Mouse (Mus musculus) gonadal fat pad, adult 2 months (tissue): ENCODE results near the gene Nanos2. TPM values are rescaled to one million over a fixed set of nuclear protein-coding genes. Genes with fewer than 3 reads are reported as not detected.

Experiments used
- DNase-seq: peaks from one replicate; pipeline ENCODE4 v3.0.0-alpha.2; 2012; ENCODE audit warnings: low read depth
- polyA plus RNA-seq: library from polyadenylated mRNA; depleted of rRNA; stranded (reverse); fragments of >200 nt; gene quantifications from 2 replicates; pipeline ENCODE4 v1.2.3, GENCODE M21; 2012

Gene Nanos2
- polyA plus RNA-seq, 1 experiment, result not detected

- DNase-seq, result peak; percentile 83
Observed at GRCm38 (mm10) chr7:18990601-18991295, 3.5 kb downstream of the Nanos2 start, which contains the start of gene Mypop. Gene Mypop (plus strand): TSS chr7:18991245.

- no peak for DNase-seq
Observed at GRCm38 (mm10) chr7:18991660-18992293, 4.6 kb downstream of the Nanos2 start.

DNA sequence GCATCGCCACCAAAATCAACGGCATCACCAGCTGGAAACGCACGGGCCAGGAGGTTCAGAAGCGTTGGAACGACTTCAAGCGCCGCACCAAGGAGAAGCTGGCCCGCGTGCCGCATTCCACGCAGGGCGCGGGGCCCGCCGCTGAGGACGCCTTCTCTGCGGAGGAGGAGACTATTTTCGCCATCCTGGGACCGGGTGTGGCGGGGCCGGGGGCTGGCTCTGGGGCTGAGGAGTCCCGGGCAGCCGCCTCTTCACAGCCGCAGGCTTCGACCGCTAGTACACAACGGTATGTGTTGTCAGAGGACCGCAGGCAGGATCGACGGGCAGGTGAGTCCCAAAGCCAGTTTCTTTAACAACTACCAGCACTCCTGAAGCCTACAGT, 5.1 kb downstream of the Nanos2 start:
- no peak for DNase-seq

- no peak for DNase-seq
Observed at GRCm38 (mm10) chr7:18993036-18993435, 5.8 kb downstream of the Nanos2 start.

DNA sequence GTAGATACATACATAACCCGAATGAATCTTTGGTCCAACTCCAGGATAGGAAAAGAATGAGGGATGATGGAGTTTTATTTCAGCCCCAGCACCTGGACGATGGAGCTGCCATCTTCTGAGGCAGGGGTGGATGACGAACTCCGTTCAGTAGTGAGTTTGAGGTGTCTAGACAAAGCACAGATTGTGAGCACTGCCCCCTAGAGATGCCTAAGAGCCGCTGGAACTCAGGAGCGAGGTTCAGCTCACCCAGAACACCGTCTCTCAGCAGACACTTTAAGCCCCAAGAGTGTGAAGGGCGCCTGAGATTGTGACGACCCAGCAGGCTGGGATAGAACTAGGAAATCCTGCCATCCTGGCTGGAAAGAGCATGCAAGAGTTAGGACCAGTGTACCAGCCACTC, 11.6 kb downstream of the Nanos2 start:
- no peak for DNase-seq

- DNase-seq, result no peak
Observed at GRCm38 (mm10) chr7:19000421-19000820, 13.2 kb downstream of the Nanos2 start.

- no peak for DNase-seq
Observed at GRCm38 (mm10) chr7:19001066-19001806, 14.0 kb downstream of the Nanos2 start.

DNA sequence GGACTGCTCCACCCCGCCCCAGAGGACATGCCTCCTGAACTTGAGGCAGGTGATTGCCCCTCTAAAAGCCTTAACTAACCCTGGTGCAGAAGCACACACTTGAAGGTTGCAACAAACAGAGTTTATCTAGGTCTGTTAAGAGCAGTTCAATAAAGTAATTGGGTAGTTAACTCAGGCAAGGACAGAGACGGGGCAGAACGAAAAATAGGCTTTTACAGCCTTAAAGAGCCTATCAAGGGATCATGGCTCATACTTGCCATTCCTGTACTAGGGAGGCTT, 14.5 kb downstream of the Nanos2 start:
- no peak for DNase-seq

DNA sequence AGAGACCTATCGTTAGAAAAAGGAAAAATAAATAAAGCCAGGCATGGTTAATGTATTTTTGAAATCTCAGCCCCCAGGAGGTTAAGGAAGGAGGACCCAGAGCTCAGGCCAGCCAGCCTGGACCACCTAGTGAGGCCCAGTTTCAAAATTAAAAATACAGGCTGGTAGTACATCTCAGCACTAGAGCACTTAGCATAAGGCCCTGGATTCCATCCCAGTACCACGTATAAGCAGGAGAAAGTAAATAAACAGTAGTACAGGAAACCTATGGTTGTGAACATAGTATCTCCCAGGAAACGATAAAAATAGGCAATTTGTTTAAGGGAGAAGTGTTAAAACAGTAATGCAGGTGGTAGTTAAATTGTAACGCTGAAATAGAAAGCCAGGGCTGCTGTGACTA, 14.9 kb downstream of the Nanos2 start:
- DNase-seq, result no peak

DNA sequence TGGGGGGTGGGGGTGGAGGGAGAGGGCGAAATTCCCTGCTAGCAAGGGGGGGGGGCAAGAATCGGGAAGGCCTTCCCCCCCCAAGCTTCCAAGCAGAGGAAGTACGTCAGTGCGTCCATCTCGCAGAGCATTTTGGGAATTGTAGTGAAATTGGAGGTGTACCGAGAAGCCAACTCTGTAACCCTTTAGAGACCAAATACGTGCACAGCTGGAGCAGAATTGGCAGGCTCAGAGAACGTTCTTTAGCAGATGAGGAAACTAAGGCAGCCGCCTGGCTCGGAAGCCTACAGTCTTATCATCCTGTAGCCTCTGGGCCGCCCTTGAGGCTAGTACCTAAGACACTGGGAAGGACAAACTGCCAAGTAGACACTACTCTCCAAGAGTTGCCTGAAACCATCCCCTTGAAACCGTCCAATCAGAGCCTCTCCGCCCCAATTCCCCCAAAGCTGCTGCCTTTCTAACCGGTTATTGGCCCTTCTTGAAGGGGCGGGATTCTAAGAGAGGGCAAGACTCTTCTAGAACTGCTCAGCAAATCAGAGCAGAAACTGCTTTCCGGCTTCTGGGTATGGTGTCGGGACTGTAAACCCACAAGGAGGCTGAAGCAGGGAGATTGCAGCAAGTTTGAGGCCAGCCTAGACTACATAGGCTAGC, 15.8 kb downstream of the Nanos2 start:
- DNase-seq, result peak; percentile 65

DNA sequence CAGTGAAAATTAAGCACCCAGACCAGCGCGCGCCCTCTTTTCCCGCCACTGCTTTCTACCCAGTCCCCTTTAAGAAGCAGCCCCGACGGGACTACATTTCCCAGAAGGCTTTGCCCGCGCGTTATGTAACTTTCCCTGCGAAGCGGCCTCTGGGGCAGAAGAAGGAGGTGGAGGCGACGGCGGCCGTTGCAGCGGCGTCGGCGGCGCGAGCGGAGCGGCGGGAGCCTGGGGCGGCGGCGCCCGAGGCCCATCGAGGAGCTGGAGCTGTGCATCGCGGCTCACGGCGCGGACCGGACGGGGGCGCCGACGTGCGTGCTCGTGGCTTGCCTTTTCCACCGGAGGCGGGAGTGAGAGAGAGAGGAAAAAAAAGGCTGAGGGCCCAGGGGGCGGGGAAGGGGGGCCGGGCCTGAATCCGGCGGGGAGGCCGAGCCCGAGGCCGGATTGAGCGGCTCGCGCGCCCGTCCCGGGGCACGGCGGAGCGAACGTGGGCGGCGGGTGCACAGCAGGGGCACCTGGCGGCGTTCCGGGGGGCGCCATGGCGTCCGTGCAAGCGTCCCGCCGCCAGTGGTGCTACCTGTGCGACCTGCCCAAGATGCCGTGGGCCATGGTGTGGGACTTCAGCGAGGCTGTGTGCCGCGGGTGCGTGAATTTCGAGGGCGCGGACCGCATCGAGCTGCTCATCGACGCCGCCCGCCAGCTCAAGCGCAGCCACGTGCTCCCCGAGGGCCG, 16.9 kb downstream of the Nanos2 start, which contains the start of gene Irf2bp1:
TSS of gene Irf2bp1 (plus strand) at position 143 of the 729 bp plus-strand sequence.
- no peak for DNase-seq

DNA sequence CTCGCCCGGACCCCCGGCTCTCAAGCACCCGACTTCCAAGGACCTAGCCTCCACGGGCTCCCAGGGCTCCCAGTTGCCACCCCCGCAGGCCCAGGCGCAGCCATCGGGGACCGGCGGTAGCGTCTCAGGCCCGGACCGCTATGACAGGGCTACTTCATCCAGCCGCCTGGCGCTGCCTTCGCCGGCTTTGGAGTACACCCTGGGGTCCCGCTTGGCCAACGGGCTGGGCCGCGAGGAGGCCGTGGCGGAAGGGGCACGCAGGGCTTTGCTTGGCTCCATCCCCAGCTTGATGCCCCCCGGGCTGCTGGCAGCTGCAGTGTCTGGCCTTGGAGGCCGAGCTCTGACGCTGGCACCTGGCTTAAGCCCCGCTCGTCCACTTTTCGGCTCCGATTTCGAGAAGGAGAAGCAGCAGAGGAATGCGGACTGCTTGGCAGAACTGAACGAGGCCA, 17.5 kb downstream of the Nanos2 start:
- DNase-seq, result no peak

- no peak for DNase-seq
Observed at GRCm38 (mm10) chr7:19005417-19006121, 18.4 kb downstream of the Nanos2 start.

DNA sequence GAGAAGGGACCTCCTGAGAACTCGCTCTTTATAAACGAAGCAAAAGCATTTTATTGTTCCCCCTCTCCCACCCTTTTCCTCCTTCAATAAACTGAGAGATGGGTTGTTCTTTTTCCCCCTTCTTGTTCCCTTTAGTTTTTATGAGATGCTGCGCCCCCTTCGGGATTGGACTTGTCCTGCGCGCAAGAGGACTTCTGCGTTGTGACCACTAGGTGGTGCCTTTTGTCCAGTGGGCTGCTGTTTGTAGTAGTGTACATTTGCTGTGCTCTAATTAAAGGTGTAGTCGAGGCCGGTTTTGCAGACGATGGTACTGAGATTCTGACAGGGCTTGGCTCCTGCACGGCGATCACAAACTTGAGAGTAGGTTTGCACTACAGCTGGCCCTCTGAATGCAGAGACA, 19.3 kb downstream of the Nanos2 start:
- DNase-seq, result no peak

- no peak for DNase-seq
Observed at GRCm38 (mm10) chr7:19007026-19007977, 20.1 kb downstream of the Nanos2 start.

- no peak for DNase-seq
Observed at GRCm38 (mm10) chr7:19010581-19010980, 23.4 kb downstream of the Nanos2 start.

GRCm38 (mm10) chr7:19012025-19012621, 24.9 kb downstream of the Nanos2 start:
- no peak for DNase-seq

DNA sequence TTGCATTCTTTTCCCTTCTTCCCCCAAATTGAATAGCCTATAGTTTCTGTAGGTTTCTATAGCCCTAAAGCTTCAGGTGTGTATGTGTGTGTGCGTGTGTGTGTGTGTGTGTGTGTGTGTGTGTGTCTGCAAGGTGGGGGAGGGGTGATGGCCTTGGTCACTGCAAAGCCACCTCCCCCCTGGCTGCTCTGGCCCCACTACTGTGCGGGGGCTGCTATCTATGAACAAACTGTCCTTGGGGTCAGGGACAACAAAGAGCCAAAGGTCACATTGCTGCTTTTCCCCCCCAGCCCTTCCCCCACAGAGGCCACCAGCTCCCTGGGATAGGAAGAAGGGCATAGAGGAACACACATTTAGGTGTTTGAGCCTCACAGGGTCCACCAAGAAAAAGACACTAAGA, 25.7 kb downstream of the Nanos2 start:
- DNase-seq, result no peak

DNA sequence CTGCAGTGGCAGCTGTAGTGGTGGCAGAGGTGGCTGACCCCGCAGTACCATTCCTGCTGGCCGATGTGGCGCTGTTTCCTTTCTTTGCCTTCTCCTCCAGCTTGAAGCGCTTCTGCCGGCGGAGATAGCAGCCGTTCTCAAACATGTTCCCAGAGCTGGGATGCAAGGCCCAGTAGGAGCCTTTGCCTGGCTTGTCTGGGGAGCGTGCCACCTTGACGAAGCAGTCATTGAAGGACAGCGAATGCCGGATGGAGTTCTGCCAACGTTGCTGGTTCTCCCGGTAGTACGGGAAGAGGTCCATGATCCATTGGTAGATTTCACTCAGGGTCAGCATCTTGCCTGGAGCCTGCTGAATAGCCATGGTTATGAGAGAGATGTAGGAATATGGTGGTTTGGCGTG, 27.3 kb downstream of the Nanos2 start:
- no peak for DNase-seq

DNA sequence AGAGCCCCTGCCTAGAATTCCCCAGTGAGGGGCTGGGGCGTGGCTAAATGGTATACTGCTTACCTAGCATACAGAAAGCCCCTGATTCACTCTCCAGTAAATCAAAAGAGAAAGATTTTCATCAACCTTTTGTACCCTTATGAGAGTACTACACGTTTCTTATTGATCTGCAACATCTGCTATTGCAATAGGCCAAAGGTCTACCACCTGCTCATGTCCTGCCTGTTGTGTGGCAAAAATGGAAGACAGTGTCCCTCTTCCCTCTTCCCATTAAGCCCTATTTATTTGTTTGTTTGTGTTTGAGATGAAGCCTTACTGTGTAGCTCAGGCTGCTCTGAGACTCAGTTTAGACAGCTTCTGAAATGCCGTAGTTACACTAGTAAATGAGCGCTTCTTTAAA, 28.8 kb downstream of the Nanos2 start:
- DNase-seq, result no peak
